Mouse (Mus musculus) MEL (cell line): Measurements from ENCODE around the gene Pygb. TPM values are rescaled to one million over a fixed set of nuclear protein-coding genes. Genes with fewer than 3 reads are reported as not detected.

Experiments used
- DNase-seq: peaks from one replicate; pipeline ENCODE4 v3.0.0; 2011; ENCODE audit warnings: low read depth, low spot score
- H3K27ac ChIP-seq: 2 replicates; pipeline ENCODE4 v1.5.1; 2012; ENCODE audit warnings: low read depth, mild to moderate bottlenecking, control low read depth, low read length, moderate library complexity; ENCODE audit not compliant: control insufficient read depth
- H3K27me3 ChIP-seq, 2 experiments: fragments of 150-350 bp in 1 of 2; sonication (generic) in 1 of 2; 2 replicates each; pipeline ENCODE4 v1.6.1; 2012; ENCODE audit warnings: low read length in 2 of 2, mild to moderate bottlenecking in 2 of 2, improper control_type of control experiment in 1 of 2, moderate library complexity in 1 of 2; ENCODE audit not compliant: insufficient read depth in 2 of 2, control insufficient read depth in 1 of 2
- H3K36me3 ChIP-seq, 2 experiments: 2 replicates each; pipeline ENCODE4 v1.6.1; 2012 to 2014; ENCODE audit warnings: low read length in 2 of 2, improper control_type of control experiment in 1 of 2, inconsistent platforms in 1 of 2, mild to moderate bottlenecking in 1 of 2; ENCODE audit not compliant: insufficient read depth in 2 of 2, control insufficient read depth in 1 of 2
- H3K4me1 ChIP-seq, 2 experiments: fragments of 150-350 bp in 1 of 2; sonication (generic) in 1 of 2; 2 replicates each; pipeline ENCODE4 v1.6.1; 2012; ENCODE audit warnings: low read length in 2 of 2, improper control_type of control experiment in 1 of 2, mild to moderate bottlenecking in 1 of 2; ENCODE audit not compliant: insufficient read depth in 2 of 2, control insufficient read depth in 1 of 2
- H3K4me3 ChIP-seq, 2 experiments: fragments of 150-350 bp in 1 of 2; sonication (generic) in 1 of 2; 2 replicates each; pipeline ENCODE4 v1.5.1; 2012; ENCODE audit warnings: low read depth in 2 of 2, low read length in 2 of 2, mild to moderate bottlenecking in 2 of 2, moderate library complexity in 2 of 2, control low read depth in 1 of 2, improper control_type of control experiment in 1 of 2; ENCODE audit not compliant: control insufficient read depth in 1 of 2, insufficient read depth in 1 of 2
- H3K79me2 ChIP-seq: 2 replicates; pipeline ENCODE4 v1.6.1; 2012; ENCODE audit warnings: mild to moderate bottlenecking, low read length, moderate library complexity; ENCODE audit not compliant: control insufficient read depth, poor library complexity, insufficient read depth
- H3K9ac ChIP-seq: 2 replicates; pipeline ENCODE4 v1.6.1; 2012; ENCODE audit warnings: low read depth, mild to moderate bottlenecking, control low read depth, low read length, moderate library complexity; ENCODE audit not compliant: control insufficient read depth, poor library complexity, severe bottlenecking
- H3K9me3 ChIP-seq: fragments of 150-350 bp; sonication (generic); replicated peaks from 2 replicates; pipeline ENCODE4 v1.6.1; 2012; ENCODE audit warnings: mild to moderate bottlenecking, low read length, improper control_type of control experiment, moderate library complexity; ENCODE audit not compliant: insufficient read depth
- ELF1 ChIP-seq: IDR thresholded peaks from 2 replicates; pipeline ENCODE4 v1.6.1; 2014; ENCODE audit warnings: low read depth, mild to moderate bottlenecking, inconsistent platforms, low read length, improper control_type of control experiment, moderate library complexity
- ETS1 ChIP-seq: IDR thresholded peaks from 2 replicates; pipeline ENCODE4 v1.6.1; 2012; ENCODE audit warnings: low read depth, mild to moderate bottlenecking, inconsistent platforms, low read length, improper control_type of control experiment, moderate library complexity
- JUND ChIP-seq: IDR thresholded peaks from 2 replicates; pipeline ENCODE4 v1.6.1; 2011; ENCODE audit warnings: low read depth, mild to moderate bottlenecking, improper control_type of control experiment, low read length
- NRF1 ChIP-seq: IDR thresholded peaks from 2 replicates; pipeline ENCODE4 v1.6.1; 2014; ENCODE audit warnings: low read depth, mild to moderate bottlenecking, inconsistent platforms, low read length, improper control_type of control experiment, moderate library complexity; ENCODE audit not compliant: poor library complexity, insufficient read depth, severe bottlenecking
- POLR2A ChIP-seq, 2 experiments: IDR thresholded peaks; 2 replicates each; pipeline ENCODE4 v1.6.1; 2011 to 2012; ENCODE audit warnings: low read length in 2 of 2, mild to moderate bottlenecking in 2 of 2, control low read depth in 1 of 2, improper control_type of control experiment in 1 of 2, low read depth in 1 of 2, moderate library complexity in 1 of 2; ENCODE audit not compliant: control insufficient read depth in 1 of 2, insufficient read depth in 1 of 2, poor library complexity in 1 of 2
- UBTF ChIP-seq: IDR thresholded peaks from 2 replicates; pipeline ENCODE4 v1.6.1; 2012; ENCODE audit warnings: low read depth, mild to moderate bottlenecking, inconsistent platforms, low read length, improper control_type of control experiment, moderate library complexity, borderline replicate concordance; ENCODE audit not compliant: insufficient read depth
- USF2 ChIP-seq, 2 experiments: IDR thresholded peaks; 2 replicates each; pipeline ENCODE4 v1.6.1; 2011 to 2012; ENCODE audit warnings: improper control_type of control experiment in 2 of 2, low read length in 2 of 2, borderline replicate concordance in 1 of 2, inconsistent platforms in 1 of 2, low read depth in 1 of 2, mild to moderate bottlenecking in 1 of 2; ENCODE audit not compliant: insufficient read depth in 1 of 2
- ZKSCAN1 ChIP-seq: IDR thresholded peaks from 2 replicates; pipeline ENCODE4 v1.6.1; 2012; ENCODE audit warnings: low read depth, mild to moderate bottlenecking, inconsistent platforms, low read length, improper control_type of control experiment, moderate library complexity
- polyA plus RNA-seq, 2 experiments: library from polyadenylated mRNA; stranded (reverse) in 1 of 2; unstranded in 1 of 2; fragments of >175 nt in 1 of 2; fragments of >200 nt in 1 of 2; gene quantifications; 2 replicates each; pipeline versions ENCODE4 v1.2.1 to v1.2.4; 2012; ENCODE audit warnings: low replicate concordance in 2 of 2, low read depth in 1 of 2; ENCODE audit not compliant: insufficient read length in 2 of 2, insufficient read depth in 1 of 2, missing spikeins in 1 of 2
- total RNA-seq: library from RNA; depleted of rRNA; stranded (reverse); fragments of 300-350 nt; gene quantifications from 2 replicates; pipeline ENCODE4 v1.2.3, GENCODE M21; 2012; rRNA removed

Pygb gene
- total and polyA plus RNA-seq, 3 experiments: 19.0 to 26.5 TPM; not detected in 1

DNA sequence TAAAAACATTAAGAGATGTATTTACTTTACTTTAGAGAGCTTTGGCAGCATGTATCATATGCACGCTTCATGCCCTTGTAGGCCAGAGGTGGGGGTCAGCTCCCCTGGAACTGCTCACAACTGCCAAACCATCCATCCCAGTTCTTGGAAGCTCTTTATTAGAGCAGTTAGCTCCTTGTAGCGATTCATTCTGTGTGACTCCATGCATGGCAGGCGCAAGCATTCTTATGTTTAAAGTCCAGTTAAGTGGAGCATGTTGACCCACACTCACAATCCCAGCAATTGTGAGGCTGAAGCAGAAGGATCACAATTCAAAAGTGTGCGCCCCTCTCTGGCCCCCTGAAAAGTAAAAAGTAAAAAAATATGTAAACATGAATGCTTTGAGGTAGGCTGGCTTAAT, 91.0 kb downstream of the Pygb start:
- Histone ChIP-seq H3K36me3 (no peaks in the 10 kb centered on the region), H3K4me3 (no peak overlapping the region), H3K27ac (no peak overlapping the region), H3K9ac (no peak overlapping the region), H3K9me3 (no peaks in the 10 kb centered on the region), H3K27me3 (no peaks in the 10 kb centered on the region), H3K4me1 (no peaks in the 10 kb centered on the region; a peak in 1 of 4 replicates), H3K79me2 (no peaks in the 10 kb centered on the region)
- TF ChIP-seq ELF1: no peak
- no peak for TF ChIP-seq POLR2A (IDR thresholded peaks at IDR 0.05; ENCODE audit: control insufficient read depth in 1 of 2, insufficient read depth in 1 of 2, low read depth in 1 of 2, low read length in 2 of 2, poor library complexity in 1 of 2)
- no peak for TF ChIP-seq JUND
- no peak for TF ChIP-seq ETS1
- no peak for TF ChIP-seq NRF1
- no peak for TF ChIP-seq USF2 (IDR thresholded peaks at IDR 0.05; ENCODE audit: borderline replicate concordance in 1 of 2, insufficient read depth in 1 of 2, low read depth in 1 of 2, low read length in 2 of 2)
- no peak for TF ChIP-seq UBTF
- no peak for TF ChIP-seq ZKSCAN1
- no peak for DNase-seq

Other genes with a start within 250 kb of the Pygb start
- 12.4 and 18.5 TPM in 2 replicates for gene Cst7, start 216.3 kb upstream of the Pygb start, total RNA-seq
- 10 to 100 TPM in 1 of 2 experiments, not detected in 1; 35.8 TPM for gene Cst7, start 216.3 kb upstream of the Pygb start, polyA plus RNA-seq
- 21.3 and 26.4 TPM in 2 replicates for gene Apmap, start 178.2 kb upstream of the Pygb start, total RNA-seq
- gene Apmap, start 178.2 kb upstream of the Pygb start, polyA plus RNA-seq: 10 to 100 TPM in 1 of 2 experiments, not detected in 1; 29.4 TPM
- gene Acss1, start 118.2 kb upstream of the Pygb start, total RNA-seq: 10.2 and 12.5 TPM in 2 replicates
- gene Acss1, start 118.2 kb upstream of the Pygb start, polyA plus RNA-seq: 10 to 100 TPM in 1 of 2 experiments, not detected in 1; 22.6 TPM
- not detected in 2 replicates for gene Vsx1, start 97.4 kb upstream of the Pygb start, total RNA-seq
- not detected for gene Vsx1, start 97.4 kb upstream of the Pygb start, polyA plus RNA-seq
- 34.3 and 48.2 TPM in 2 replicates for gene Entpd6, start 37.7 kb upstream of the Pygb start, total RNA-seq
- 10 to 100 TPM in 1 of 2 experiments, not detected in 1; 47.9 TPM for gene Entpd6, start 37.7 kb upstream of the Pygb start, polyA plus RNA-seq
- gene Abhd12, start 118.0 kb downstream of the Pygb start, total RNA-seq: 21.8 and 23.7 TPM in 2 replicates
- gene Abhd12, start 118.0 kb downstream of the Pygb start, polyA plus RNA-seq: 10 to 100 TPM in 1 of 2 experiments, not detected in 1; 29.4 TPM
- gene Gins1, start 118.7 kb downstream of the Pygb start, total RNA-seq: 56.2 and 64.8 TPM in 2 replicates
- gene Gins1, start 118.7 kb downstream of the Pygb start, polyA plus RNA-seq: 10 to 100 TPM in 1 of 2 experiments, not detected in 1; 68.7 TPM